Mouse (Mus musculus): ENCODE data around the gene Tspoap1. TPM values are rescaled to one million over a fixed set of nuclear protein-coding genes. Genes with fewer than 3 reads are reported as not detected.

Gene Tspoap1
- polyA plus RNA-seq, 1 experiment from 2014 or later: 2.5 TPM

GRCm38 (mm10) chr11:87749192-87750042 is 10.9 kb upstream of the Tspoap1 start:
- Histone ChIP-seq H3K36me3 (ENCODE audit: control insufficient read depth, insufficient read depth, low read length) (peaks cover 8% of the 10 kb centered on the region), H3K9ac (ENCODE audit: low read length) (no peak overlapping the region), H3K4me1 (replicated peaks; ENCODE audit: control insufficient read depth, insufficient read depth, low read length) (0 out of 2 replicates have a peak, but pooled peaks cover 4% of the 10 kb centered on the region), H3K4me2 (ENCODE audit: low read length) (no peak overlapping the region), H3K4me3 (ENCODE audit: low read depth, low read length) (no peak overlapping the region), H3K9me3 (ENCODE audit: control insufficient read depth, low read length) (no peaks in the 10 kb centered on the region), H3K27ac (ENCODE audit: low read depth) (peak overlapping the region; percentile 33; the same call in 1 of the 2 replicates), H3K27me3 (replicated peaks; ENCODE audit: control insufficient read depth, insufficient read depth, low read length) (no peaks in the 10 kb centered on the region)
- ATAC-seq (replicated peaks; ENCODE audit: low FRiP score, low TSS enrichment, low read depth): 0 out of 2 replicates have a peak, but pooled peaks have one; percentile 29
- 43% methylated on average over 18 of the region's 18 CpGs for WGBS
- no peak for DNase-seq (ENCODE audit: low spot score)

- 83% methylated on average over 11 of the region's 11 CpGs for WGBS
- DNase-seq (ENCODE audit: low spot score): no peak
- Histone ChIP-seq H3K27me3 (replicated peaks; ENCODE audit: control insufficient read depth, insufficient read depth, low read length) (no peaks in the 10 kb centered on the region), H3K9me3 (ENCODE audit: control insufficient read depth, low read length) (no peaks in the 10 kb centered on the region), H3K9ac (ENCODE audit: low read length) (no peak overlapping the region), H3K4me2 (ENCODE audit: low read length) (no peak overlapping the region), H3K36me3 (ENCODE audit: control insufficient read depth, insufficient read depth, low read length) (peaks cover 2% of the 10 kb centered on the region), H3K4me3 (ENCODE audit: low read depth, low read length) (no peak overlapping the region), H3K4me1 (replicated peaks; ENCODE audit: control insufficient read depth, insufficient read depth, low read length) (0 out of 2 replicates have a peak, but pooled peaks cover 4% of the 10 kb centered on the region), H3K27ac (ENCODE audit: low read depth) (peak overlapping the region; percentile 33; the same call in 1 of the 2 replicates)
- no peak; the same call in 1 of the 2 replicates for ATAC-seq (replicated peaks; ENCODE audit: low FRiP score, low TSS enrichment, low read depth)
Observed at GRCm38 (mm10) chr11:87750043-87750421, 10.3 kb upstream of the Tspoap1 start.

- ATAC-seq (replicated peaks; ENCODE audit: low FRiP score, low TSS enrichment, low read depth) (no peak), DNase-seq (ENCODE audit: low spot score) (no peak)
- Histone ChIP-seq H3K9me3 (ENCODE audit: control insufficient read depth, low read length) (no peaks in the 10 kb centered on the region), H3K4me1 (replicated peaks; ENCODE audit: control insufficient read depth, insufficient read depth, low read length) (0 out of 2 replicates have a peak, but pooled peaks cover 4% of the 10 kb centered on the region), H3K9ac (ENCODE audit: low read length) (no peak overlapping the region), H3K27ac (ENCODE audit: low read depth) (no peak overlapping the region), H3K36me3 (ENCODE audit: control insufficient read depth, insufficient read depth, low read length) (no peaks in the 10 kb centered on the region), H3K4me2 (ENCODE audit: low read length) (no peak overlapping the region), H3K4me3 (ENCODE audit: low read depth, low read length) (no peak overlapping the region), H3K27me3 (replicated peaks; ENCODE audit: control insufficient read depth, insufficient read depth, low read length) (no peaks in the 10 kb centered on the region)
- WGBS: 73% methylated on average over 3 of the region's 3 CpGs
Observed at GRCm38 (mm10) chr11:87750521-87750920, 9.8 kb upstream of the Tspoap1 start.

GRCm38 (mm10) chr11:87751031-87751430 is 9.3 kb upstream of the Tspoap1 start:
- DNase-seq (ENCODE audit: low spot score): no peak
- Histone ChIP-seq H3K4me1 (replicated peaks; ENCODE audit: control insufficient read depth, insufficient read depth, low read length) (0 out of 2 replicates have a peak, but pooled peaks cover 4% of the 10 kb centered on the region), H3K9ac (ENCODE audit: low read length) (no peak overlapping the region), H3K4me2 (ENCODE audit: low read length) (no peak overlapping the region), H3K27me3 (replicated peaks; ENCODE audit: control insufficient read depth, insufficient read depth, low read length) (no peaks in the 10 kb centered on the region), H3K4me3 (ENCODE audit: low read depth, low read length) (no peak overlapping the region), H3K27ac (ENCODE audit: low read depth) (no peak overlapping the region), H3K9me3 (ENCODE audit: control insufficient read depth, low read length) (no peaks in the 10 kb centered on the region), H3K36me3 (ENCODE audit: control insufficient read depth, insufficient read depth, low read length) (no peaks in the 10 kb centered on the region)
- 81% methylated on average over 8 of the region's 8 CpGs for WGBS
- ATAC-seq (replicated peaks; ENCODE audit: low FRiP score, low TSS enrichment, low read depth): no peak

GRCm38 (mm10) chr11:87751491-87751966 is 8.8 kb upstream of the Tspoap1 start:
- ATAC-seq (replicated peaks; ENCODE audit: low FRiP score, low TSS enrichment, low read depth) (no peak), DNase-seq (ENCODE audit: low spot score) (no peak)
- H3K36me3 ChIP-seq (ENCODE audit: control insufficient read depth, insufficient read depth, low read length): no peaks in the 10 kb centered on the region
- H3K9me3 ChIP-seq (ENCODE audit: control insufficient read depth, low read length): no peaks in the 10 kb centered on the region
- no peaks in the 10 kb centered on the region for H3K27me3 ChIP-seq (replicated peaks; ENCODE audit: control insufficient read depth, insufficient read depth, low read length)
- H3K27ac ChIP-seq (ENCODE audit: low read depth): no peak overlapping the region
- no peak overlapping the region for H3K4me2 ChIP-seq (ENCODE audit: low read length)
- no peak overlapping the region for H3K4me3 ChIP-seq (ENCODE audit: low read depth, low read length)
- H3K9ac ChIP-seq (ENCODE audit: low read length): no peak overlapping the region
- 0 out of 2 replicates have a peak, but pooled peaks cover 4% of the 10 kb centered on the region for H3K4me1 ChIP-seq (replicated peaks; ENCODE audit: control insufficient read depth, insufficient read depth, low read length)
- WGBS: 68% methylated on average over 4 of the region's 4 CpGs

- Histone ChIP-seq H3K9ac (ENCODE audit: low read length) (no peak overlapping the region), H3K4me2 (ENCODE audit: low read length) (no peak overlapping the region), H3K4me3 (ENCODE audit: low read depth, low read length) (no peak overlapping the region), H3K36me3 (ENCODE audit: control insufficient read depth, insufficient read depth, low read length) (no peaks in the 10 kb centered on the region), H3K9me3 (ENCODE audit: control insufficient read depth, low read length) (no peaks in the 10 kb centered on the region), H3K4me1 (replicated peaks; ENCODE audit: control insufficient read depth, insufficient read depth, low read length) (0 out of 2 replicates have a peak, but pooled peaks cover 4% of the 10 kb centered on the region), H3K27me3 (replicated peaks; ENCODE audit: control insufficient read depth, insufficient read depth, low read length) (no peaks in the 10 kb centered on the region), H3K27ac (ENCODE audit: low read depth) (no peak overlapping the region)
- WGBS: 77% methylated on average over 1 of the region's 1 CpGs
- DNase-seq (ENCODE audit: low spot score) (no peak), ATAC-seq (replicated peaks; ENCODE audit: low FRiP score, low TSS enrichment, low read depth) (no peak)
Observed at GRCm38 (mm10) chr11:87752307-87752706, 8.0 kb upstream of the Tspoap1 start.

- H3K4me2 ChIP-seq (ENCODE audit: low read length): no peak overlapping the region
- 0 out of 2 replicates have a peak, but pooled peaks cover 4% of the 10 kb centered on the region for H3K4me1 ChIP-seq (replicated peaks; ENCODE audit: control insufficient read depth, insufficient read depth, low read length)
- 89% methylated on average over 8 of the region's 8 CpGs for WGBS
- no peak overlapping the region for H3K4me3 ChIP-seq (ENCODE audit: low read depth, low read length)
- ATAC-seq (replicated peaks; ENCODE audit: low FRiP score, low TSS enrichment, low read depth): no peak
- DNase-seq (ENCODE audit: low spot score): no peak
- no peak overlapping the region for H3K9ac ChIP-seq (ENCODE audit: low read length)
- no peaks in the 10 kb centered on the region for H3K27me3 ChIP-seq (replicated peaks; ENCODE audit: control insufficient read depth, insufficient read depth, low read length)
- no peaks in the 10 kb centered on the region for H3K9me3 ChIP-seq (ENCODE audit: control insufficient read depth, low read length)
- H3K27ac ChIP-seq (ENCODE audit: low read depth): no peak overlapping the region
- no peaks in the 10 kb centered on the region for H3K36me3 ChIP-seq (ENCODE audit: control insufficient read depth, insufficient read depth, low read length)
Observed at GRCm38 (mm10) chr11:87753255-87753654, 7.1 kb upstream of the Tspoap1 start.

GRCm38 (mm10) chr11:87753891-87754501 is 6.3 kb upstream of the Tspoap1 start:
- Histone ChIP-seq H3K4me1 (replicated peaks; ENCODE audit: control insufficient read depth, insufficient read depth, low read length) (0 out of 2 replicates have a peak, but pooled peaks cover 4% of the 10 kb centered on the region), H3K27me3 (replicated peaks; ENCODE audit: control insufficient read depth, insufficient read depth, low read length) (no peaks in the 10 kb centered on the region), H3K9me3 (ENCODE audit: control insufficient read depth, low read length) (no peaks in the 10 kb centered on the region), H3K36me3 (ENCODE audit: control insufficient read depth, insufficient read depth, low read length) (no peaks in the 10 kb centered on the region), H3K4me2 (ENCODE audit: low read length) (no peak overlapping the region), H3K4me3 (ENCODE audit: low read depth, low read length) (no peak overlapping the region), H3K27ac (ENCODE audit: low read depth) (no peak overlapping the region), H3K9ac (ENCODE audit: low read length) (no peak overlapping the region)
- ATAC-seq (replicated peaks; ENCODE audit: low FRiP score, low TSS enrichment, low read depth): no peak
- no peak for DNase-seq (ENCODE audit: low spot score)
- WGBS: 87% methylated on average over 5 of the region's 5 CpGs
